Mouse (Mus musculus) yolk sac, embryonic 10.5 days (tissue): ENCODE measurements around the gene Rrp15.

ENCODE experiments used
- DNase-seq: peaks from one replicate; pipeline ENCODE4 v3.0.0-alpha.2; 2017; ENCODE audit warnings: low spot score

Rrp15 gene

GRCm38 (mm10) chr1:186673166-186673565 lies 76.0 kb downstream of the Rrp15 start:
- no peak for DNase-seq
